Mouse (Mus musculus): ENCODE measurements at regions not wholly inside any gene's neighbourhood (a gene's known extent, or its start where the extent isn't known, plus 50 kb on each side); places are given as distances from the start of the nearest gene placed in this dataset.

DNA sequence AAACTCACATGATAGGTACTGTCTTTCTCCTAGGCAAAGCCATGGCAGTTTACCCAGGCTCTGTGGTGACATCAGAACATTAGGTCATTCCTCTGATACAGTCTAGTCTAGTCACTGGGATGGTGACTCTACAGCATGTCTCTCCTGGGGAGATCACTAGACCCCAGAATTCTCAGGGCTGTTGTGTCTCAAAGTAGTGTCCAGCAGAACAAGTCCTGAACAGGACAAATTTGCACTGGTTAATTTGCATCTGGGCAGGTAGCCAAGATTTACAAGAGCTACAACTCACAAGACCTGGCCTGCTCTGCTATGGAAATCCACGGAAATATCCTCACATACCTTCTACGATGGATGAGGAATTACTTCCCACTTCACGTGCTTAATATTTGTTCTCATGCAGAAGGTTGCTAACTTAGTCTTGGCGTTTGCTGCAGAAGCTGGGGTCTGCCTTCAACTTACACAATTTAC lies 88.2 kb upstream of the Cerkl start:
- Histone ChIP-seq H3K4me3 (ENCODE audit: low read length) (no peak overlapping the region), H3K36me3 (ENCODE audit: control insufficient read depth, insufficient read depth, low read length) (no peaks in the 10 kb centered on the region), H3K9ac (ENCODE audit: low read depth, low read length) (no peak overlapping the region), H3K9me3 (ENCODE audit: control insufficient read depth, low read length) (no peaks in the 10 kb centered on the region), H3K4me2 (ENCODE audit: low read length) (no peak overlapping the region), H3K27ac (ENCODE audit: low read depth, low read length) (no peak overlapping the region), H3K4me1 (ENCODE audit: control insufficient read depth, insufficient read depth, low read depth, low read length) (no peaks in the 10 kb centered on the region), H3K27me3 (replicated peaks; ENCODE audit: control insufficient read depth, insufficient read depth, low read length) (no peaks in the 10 kb centered on the region)
- WGBS, result 81% methylated on average over 4 of the region's 4 CpGs
- ATAC-seq, result no peak

DNA sequence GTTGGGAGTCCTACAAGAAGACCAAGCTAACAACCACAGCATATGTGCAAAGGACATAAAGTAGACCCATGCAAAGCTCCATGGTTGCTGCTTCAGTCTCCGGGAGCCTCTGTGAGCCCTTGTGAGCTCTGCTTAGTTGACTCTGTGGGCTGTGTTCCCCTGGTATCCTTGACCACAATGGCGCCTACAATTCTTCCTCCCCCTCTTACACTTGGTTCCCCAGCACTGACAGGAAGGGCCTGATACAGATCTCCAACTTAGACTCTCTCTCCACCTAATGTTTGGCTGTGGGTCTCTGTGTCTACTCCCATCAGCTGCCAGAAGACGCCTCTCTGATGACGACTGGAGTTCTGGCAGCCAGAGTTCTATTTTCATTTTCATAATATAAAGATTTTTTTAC lies 88.9 kb upstream of the Itprid2 start:
- no peak for ATAC-seq
- no peaks in the 10 kb centered on the region for H3K4me1 ChIP-seq (ENCODE audit: control insufficient read depth, insufficient read depth, low read depth, low read length)
- no peak overlapping the region for H3K27ac ChIP-seq (ENCODE audit: low read depth, low read length)
- H3K9ac ChIP-seq (ENCODE audit: low read depth, low read length), result no peak overlapping the region
- no peak overlapping the region for H3K4me2 ChIP-seq (ENCODE audit: low read length)
- no peaks in the 10 kb centered on the region for H3K27me3 ChIP-seq (replicated peaks; ENCODE audit: control insufficient read depth, insufficient read depth, low read length)
- no peaks in the 10 kb centered on the region for H3K36me3 ChIP-seq (ENCODE audit: control insufficient read depth, insufficient read depth, low read length)
- 85% methylated on average over 4 of the region's 4 CpGs for WGBS
- no peak overlapping the region for H3K4me3 ChIP-seq (ENCODE audit: low read length)
- no peaks in the 10 kb centered on the region for H3K9me3 ChIP-seq (ENCODE audit: control insufficient read depth, low read length)

GRCm38 (mm10) chr2:79547284-79547683 lies 87.9 kb upstream of the Itprid2 start:
- H3K27me3 ChIP-seq (replicated peaks; ENCODE audit: control insufficient read depth, insufficient read depth, low read length), result no peaks in the 10 kb centered on the region
- H3K9ac ChIP-seq (ENCODE audit: low read depth, low read length), result no peak overlapping the region
- no peaks in the 10 kb centered on the region for H3K4me1 ChIP-seq (ENCODE audit: control insufficient read depth, insufficient read depth, low read depth, low read length)
- no peaks in the 10 kb centered on the region for H3K36me3 ChIP-seq (ENCODE audit: control insufficient read depth, insufficient read depth, low read length)
- no peaks in the 10 kb centered on the region for H3K9me3 ChIP-seq (ENCODE audit: control insufficient read depth, low read length)
- ATAC-seq, result no peak
- 67% methylated on average over 3 of the region's 3 CpGs for WGBS
- no peak overlapping the region for H3K4me3 ChIP-seq (ENCODE audit: low read length)
- H3K4me2 ChIP-seq (ENCODE audit: low read length), result no peak overlapping the region
- H3K27ac ChIP-seq (ENCODE audit: low read depth, low read length), result no peak overlapping the region

DNA sequence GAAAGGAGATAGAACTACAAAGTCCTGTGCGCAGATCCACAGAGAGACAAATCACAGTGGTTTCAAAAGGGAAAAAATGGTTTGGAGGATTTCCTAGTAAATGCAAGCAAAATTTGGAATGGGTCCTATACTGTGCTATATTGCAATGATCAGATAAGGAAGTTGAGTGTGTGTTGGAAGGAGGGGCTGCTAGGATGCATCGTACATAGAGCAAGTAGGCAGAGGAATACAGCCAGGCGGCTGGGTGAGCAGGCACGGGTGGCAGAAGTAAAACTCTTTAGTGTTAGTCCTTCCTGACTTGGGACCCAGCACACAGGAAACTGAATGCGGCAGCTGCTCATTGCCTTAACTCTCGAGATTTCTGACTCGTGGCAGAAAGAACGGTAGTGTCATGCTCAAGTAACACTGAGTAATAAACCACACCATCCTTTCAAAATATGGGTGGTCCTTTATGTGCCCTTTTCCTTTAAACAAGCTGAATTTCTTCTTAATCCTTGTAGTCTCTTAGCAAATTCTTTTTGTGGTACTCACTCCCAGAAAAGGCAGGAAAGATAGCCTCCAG lies 87.0 kb upstream of the Itprid2 start:
- no peaks in the 10 kb centered on the region for H3K4me1 ChIP-seq (ENCODE audit: control insufficient read depth, insufficient read depth, low read depth, low read length)
- H3K27ac ChIP-seq (ENCODE audit: low read depth, low read length), result no peak overlapping the region
- no peak overlapping the region for H3K4me2 ChIP-seq (ENCODE audit: low read length)
- no peak overlapping the region for H3K9ac ChIP-seq (ENCODE audit: low read depth, low read length)
- H3K27me3 ChIP-seq (replicated peaks; ENCODE audit: control insufficient read depth, insufficient read depth, low read length), result no peaks in the 10 kb centered on the region
- WGBS, result 75% methylated on average over 8 of the region's 8 CpGs
- H3K4me3 ChIP-seq (ENCODE audit: low read length), result no peak overlapping the region
- H3K36me3 ChIP-seq (ENCODE audit: control insufficient read depth, insufficient read depth, low read length), result no peaks in the 10 kb centered on the region
- no peaks in the 10 kb centered on the region for H3K9me3 ChIP-seq (ENCODE audit: control insufficient read depth, low read length)
- no peak for ATAC-seq

GRCm38 (mm10) chr2:79549781-79550180 lies 85.4 kb upstream of the Itprid2 start:
- ATAC-seq, result no peak
- H3K36me3 ChIP-seq (ENCODE audit: control insufficient read depth, insufficient read depth, low read length), result no peaks in the 10 kb centered on the region
- H3K9ac ChIP-seq (ENCODE audit: low read depth, low read length), result no peak overlapping the region
- H3K4me2 ChIP-seq (ENCODE audit: low read length), result no peak overlapping the region
- H3K4me1 ChIP-seq (ENCODE audit: control insufficient read depth, insufficient read depth, low read depth, low read length), result no peaks in the 10 kb centered on the region
- H3K27ac ChIP-seq (ENCODE audit: low read depth, low read length), result no peak overlapping the region
- WGBS, result 75% methylated on average over 3 of the region's 3 CpGs
- no peaks in the 10 kb centered on the region for H3K9me3 ChIP-seq (ENCODE audit: control insufficient read depth, low read length)
- H3K27me3 ChIP-seq (replicated peaks; ENCODE audit: control insufficient read depth, insufficient read depth, low read length), result no peaks in the 10 kb centered on the region
- no peak overlapping the region for H3K4me3 ChIP-seq (ENCODE audit: low read length)

DNA sequence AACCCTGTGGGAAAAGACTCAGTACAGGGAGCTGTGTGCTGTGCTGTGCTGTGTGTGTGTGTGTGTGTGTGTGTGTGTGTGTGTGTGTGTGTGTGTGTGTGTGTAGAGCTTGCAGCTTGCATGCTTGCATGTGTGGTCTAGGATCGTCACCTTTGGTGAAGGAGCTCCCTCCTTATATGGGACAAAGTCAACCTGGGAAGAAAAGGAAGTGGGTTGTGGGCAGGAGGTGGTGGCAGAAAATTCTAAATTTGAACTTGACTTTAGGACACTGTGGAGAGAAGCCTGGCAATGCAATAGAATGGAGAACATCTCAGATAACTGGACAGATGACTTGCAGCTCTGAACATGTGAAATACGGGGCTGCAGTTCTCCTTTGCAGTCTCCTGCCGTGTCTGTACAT lies 84.7 kb upstream of the Itprid2 start:
- Histone ChIP-seq H3K27me3 (replicated peaks; ENCODE audit: control insufficient read depth, insufficient read depth, low read length) (no peaks in the 10 kb centered on the region), H3K4me1 (ENCODE audit: control insufficient read depth, insufficient read depth, low read depth, low read length) (no peaks in the 10 kb centered on the region), H3K27ac (ENCODE audit: low read depth, low read length) (no peak overlapping the region), H3K4me3 (ENCODE audit: low read length) (no peak overlapping the region), H3K4me2 (ENCODE audit: low read length) (no peak overlapping the region), H3K9me3 (ENCODE audit: control insufficient read depth, low read length) (no peaks in the 10 kb centered on the region), H3K36me3 (ENCODE audit: control insufficient read depth, insufficient read depth, low read length) (no peaks in the 10 kb centered on the region), H3K9ac (ENCODE audit: low read depth, low read length) (no peak overlapping the region)
- 93% methylated on average over 3 of the region's 3 CpGs for WGBS
- ATAC-seq, result no peak

DNA sequence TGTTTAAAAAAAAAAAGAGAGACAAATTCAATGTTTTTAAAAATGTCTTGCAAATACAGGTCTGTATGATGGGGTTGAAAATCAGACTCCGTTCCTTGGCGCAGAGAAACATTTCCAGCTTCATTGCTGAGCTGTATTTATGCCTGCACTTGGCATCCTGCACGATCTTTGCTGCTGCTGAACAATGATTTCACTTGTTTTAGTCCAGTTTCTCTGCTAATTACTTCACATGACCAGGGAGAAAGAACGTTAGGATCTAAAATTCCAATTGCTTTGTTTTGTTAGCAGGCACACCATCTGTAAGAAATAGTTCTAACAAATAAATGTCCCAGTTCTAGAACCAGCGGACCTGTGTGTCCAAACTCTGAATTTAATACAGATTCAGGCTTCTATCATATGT lies 82.7 kb upstream of the Itprid2 start:
- no peak for ATAC-seq
- WGBS, result 67% methylated on average over 5 of the region's 5 CpGs
- H3K9ac ChIP-seq (ENCODE audit: low read depth, low read length), result no peak overlapping the region

GRCm38 (mm10) chr2:79555395-79555794 lies 79.8 kb upstream of the Itprid2 start:
- Histone ChIP-seq H3K4me3 (ENCODE audit: low read length) (no peak overlapping the region), H3K36me3 (ENCODE audit: control insufficient read depth, insufficient read depth, low read length) (no peaks in the 10 kb centered on the region), H3K27ac (ENCODE audit: low read depth, low read length) (no peak overlapping the region), H3K9me3 (ENCODE audit: control insufficient read depth, low read length) (no peaks in the 10 kb centered on the region), H3K9ac (ENCODE audit: low read depth, low read length) (no peak overlapping the region), H3K27me3 (replicated peaks; ENCODE audit: control insufficient read depth, insufficient read depth, low read length) (no peaks in the 10 kb centered on the region), H3K4me1 (ENCODE audit: control insufficient read depth, insufficient read depth, low read depth, low read length) (no peaks in the 10 kb centered on the region), H3K4me2 (ENCODE audit: low read length) (no peak overlapping the region)
- 72% methylated on average over 2 of the region's 2 CpGs for WGBS
- ATAC-seq, result no peak

More for the DNA sequence above, 82.7 kb upstream of the Itprid2 start:
- Histone ChIP-seq H3K9me3 (ENCODE audit: control insufficient read depth, low read length) (no peaks in the 10 kb centered on the region), H3K27ac (ENCODE audit: low read depth, low read length) (no peak overlapping the region), H3K4me1 (ENCODE audit: control insufficient read depth, insufficient read depth, low read depth, low read length) (no peaks in the 10 kb centered on the region), H3K27me3 (replicated peaks; ENCODE audit: control insufficient read depth, insufficient read depth, low read length) (no peaks in the 10 kb centered on the region), H3K4me3 (ENCODE audit: low read length) (no peak overlapping the region), H3K36me3 (ENCODE audit: control insufficient read depth, insufficient read depth, low read length) (no peaks in the 10 kb centered on the region), H3K4me2 (ENCODE audit: low read length) (no peak overlapping the region)

DNA sequence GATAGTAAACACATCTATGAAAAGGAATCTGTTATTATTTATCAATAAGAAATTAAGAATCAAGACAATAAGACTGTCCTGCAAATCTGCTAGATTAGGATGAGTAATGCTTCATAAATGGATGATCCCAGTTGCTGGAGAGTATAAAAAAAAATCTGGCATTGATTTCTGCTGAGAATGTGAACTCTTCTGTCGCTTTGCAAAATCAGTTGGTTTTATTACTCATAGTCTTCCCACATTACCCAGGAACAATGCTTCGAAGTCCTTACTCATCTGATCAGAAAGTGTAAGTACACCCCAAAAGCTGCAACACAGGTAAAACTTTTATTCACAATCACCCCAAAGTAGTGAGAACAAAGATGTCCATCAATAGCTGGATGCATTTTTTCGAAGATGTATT lies 77.8 kb upstream of the Itprid2 start:
- Histone ChIP-seq H3K4me3 (ENCODE audit: low read length) (no peak overlapping the region), H3K27ac (ENCODE audit: low read depth, low read length) (no peak overlapping the region), H3K36me3 (ENCODE audit: control insufficient read depth, insufficient read depth, low read length) (no peaks in the 10 kb centered on the region), H3K4me2 (ENCODE audit: low read length) (no peak overlapping the region), H3K27me3 (replicated peaks; ENCODE audit: control insufficient read depth, insufficient read depth, low read length) (no peaks in the 10 kb centered on the region), H3K9ac (ENCODE audit: low read depth, low read length) (no peak overlapping the region), H3K9me3 (ENCODE audit: control insufficient read depth, low read length) (no peaks in the 10 kb centered on the region), H3K4me1 (ENCODE audit: control insufficient read depth, insufficient read depth, low read depth, low read length) (no peaks in the 10 kb centered on the region)
- 91% methylated on average over 3 of the region's 3 CpGs for WGBS
- ATAC-seq, result no peak

All from hindbrain, embryonic 16.5 days (tissue).